Mouse (Mus musculus) right cerebral cortex, postnatal 25 days (tissue): ENCODE measurements at regions not wholly inside any gene's neighbourhood (a gene's known extent, or its start where the extent isn't known, plus 50 kb on each side); places are given as distances from the start of the nearest gene placed in this dataset.
A peak's percentile ranks its signal among the peaks of the same experiment; 100 is the strongest.

Source experiments
- DNase-seq: peaks from one replicate; pipeline ENCODE4 v3.0.0; 2022

DNA sequence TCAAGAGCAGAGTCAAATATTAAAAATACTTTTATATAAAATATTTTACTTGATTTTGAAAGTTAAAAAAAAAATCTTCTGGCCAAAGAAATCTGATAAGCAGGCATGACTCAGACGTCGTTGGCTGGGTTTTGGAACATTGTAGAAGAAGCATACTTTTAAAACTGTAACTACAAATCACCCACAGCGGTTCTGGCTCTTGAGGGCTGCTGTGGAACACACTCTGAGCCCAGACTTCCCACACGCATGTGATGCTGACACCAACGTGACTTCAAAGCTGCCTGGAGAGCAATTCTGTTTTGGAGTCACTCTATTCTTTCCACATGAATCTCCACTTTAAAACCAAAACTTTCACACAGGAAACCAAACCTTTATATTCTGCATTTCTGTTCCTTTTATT is 1649.2 kb downstream of the Efnb2 start:
- peak; percentile 11 for DNase-seq

DNA sequence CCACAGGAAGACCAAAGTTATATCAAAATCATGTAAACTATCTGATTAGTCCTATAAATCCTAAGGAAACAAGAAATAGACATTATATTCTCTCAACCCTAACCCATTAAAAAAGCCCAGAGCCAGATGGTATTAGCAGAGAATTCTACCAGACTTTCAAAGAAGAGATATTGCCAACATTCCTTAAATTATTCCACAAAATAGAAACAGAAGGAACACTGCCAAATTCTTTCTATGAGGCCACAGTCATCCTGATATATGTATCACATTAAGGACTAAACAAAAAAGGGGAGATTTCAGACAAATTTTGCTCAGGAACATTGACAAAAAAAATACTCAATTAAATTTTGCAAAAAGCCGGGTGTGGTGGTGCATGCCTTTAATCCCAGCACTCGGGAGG is 1669.5 kb downstream of the Efnb2 start:
- no peak for DNase-seq

DNA sequence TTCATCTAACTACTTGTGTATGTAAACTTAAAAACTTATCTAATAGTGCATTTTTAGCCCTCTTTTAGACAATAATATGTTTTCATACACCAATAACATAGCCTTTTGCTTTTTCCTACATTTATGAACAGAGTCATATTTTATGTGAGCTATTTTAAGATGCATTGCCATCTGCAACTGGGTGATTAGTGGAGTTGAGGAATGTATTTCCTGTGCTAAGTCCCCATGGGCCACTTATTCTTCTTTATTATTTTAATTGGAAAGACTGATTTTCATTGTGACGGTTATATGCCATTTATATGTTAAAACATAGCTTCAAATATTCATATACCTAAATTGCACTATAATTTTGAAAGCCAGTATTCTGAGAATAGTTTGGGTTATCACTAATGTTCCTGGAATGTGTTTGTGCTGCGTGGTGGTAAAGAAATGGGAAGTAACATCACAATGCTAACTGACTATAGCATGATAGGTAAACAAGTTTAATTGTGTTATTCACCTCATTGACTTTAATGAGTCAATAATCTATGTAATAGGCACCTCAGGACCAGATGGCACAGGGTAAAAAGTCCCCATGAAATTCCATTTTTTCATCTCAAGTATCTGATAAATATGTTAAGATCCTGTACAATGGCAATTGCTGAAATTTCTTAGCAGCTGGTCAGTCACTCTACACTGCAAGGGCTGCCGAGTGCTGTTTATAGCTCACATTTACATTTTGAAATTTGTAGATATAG is 1671.5 kb downstream of the Efnb2 start:
- DNase-seq: no peak

DNA sequence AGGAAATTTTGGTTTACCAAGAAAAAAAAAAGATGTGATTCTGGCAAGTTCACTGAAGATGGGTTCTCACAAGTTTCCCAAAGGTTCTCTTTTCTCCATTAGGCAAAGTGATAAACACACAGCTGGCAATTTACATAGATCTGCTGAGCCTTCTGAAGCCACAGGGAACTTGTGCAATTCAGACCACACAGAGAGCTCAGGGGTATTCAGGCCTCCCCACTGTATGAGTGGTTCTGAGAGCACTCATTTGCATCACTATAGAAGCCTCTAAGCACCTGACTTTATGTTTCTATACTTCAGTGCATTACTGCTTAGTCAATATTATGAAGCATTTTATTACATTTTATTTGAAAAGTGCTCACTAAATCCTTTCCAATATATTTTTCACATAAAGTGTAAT is 1687.1 kb downstream of the Efnb2 start:
- DNase-seq: no peak

DNA sequence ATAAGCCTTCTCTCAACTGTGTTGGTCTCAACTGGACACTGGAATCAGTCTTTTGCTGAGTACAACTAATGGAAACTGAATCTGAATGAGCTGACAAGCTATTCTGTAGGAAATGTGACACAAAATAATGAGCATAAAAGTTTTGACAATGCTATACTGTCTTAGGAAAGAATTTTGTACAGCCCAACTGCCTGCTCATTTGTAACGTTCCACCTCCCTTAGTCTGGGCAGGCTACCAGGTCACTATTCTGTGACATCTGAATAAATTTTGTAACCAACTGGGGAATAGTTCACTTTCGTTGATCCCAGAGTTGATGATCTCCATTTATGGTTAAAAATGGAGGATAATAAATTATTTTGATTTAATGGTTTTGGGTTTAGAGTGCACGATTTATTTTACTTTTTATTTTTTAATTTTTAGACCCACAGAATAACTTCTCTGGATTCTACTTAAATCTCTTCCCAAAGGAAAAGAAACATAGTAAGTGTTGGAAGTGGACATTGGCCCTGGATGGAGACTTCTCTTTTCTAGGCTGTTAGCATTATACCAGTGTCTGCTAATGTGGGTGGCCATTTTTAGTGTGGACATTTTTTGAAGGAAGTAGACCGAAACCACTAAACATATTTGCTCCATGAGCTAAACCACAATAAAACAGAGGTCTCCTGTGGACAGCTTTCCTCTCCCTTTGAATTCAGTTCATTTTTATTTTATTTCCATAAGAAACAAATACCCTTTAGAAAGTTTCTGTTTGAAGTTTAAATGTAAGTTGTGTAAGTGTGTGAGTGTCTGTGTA is 1697.8 kb downstream of the Efnb2 start:
- no peak for DNase-seq

DNA sequence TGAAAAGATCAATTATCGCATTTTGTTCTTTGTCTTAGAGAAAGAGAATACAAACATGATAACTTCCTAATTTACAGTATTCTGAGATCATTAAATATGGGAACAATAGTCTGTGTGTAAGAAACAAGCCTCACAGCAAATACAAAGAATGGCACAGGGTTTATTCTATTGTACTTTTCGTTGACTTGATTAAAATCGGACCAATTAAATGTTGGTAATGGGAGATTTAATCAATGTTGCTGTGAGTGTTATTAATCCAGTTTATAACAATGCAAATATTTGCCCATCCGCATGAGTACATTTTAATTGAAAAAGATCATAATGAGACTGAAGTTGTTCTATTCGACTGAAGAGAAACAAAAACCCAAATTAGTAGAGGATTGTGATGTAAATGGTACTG is 1703.0 kb downstream of the Efnb2 start:
- no peak for DNase-seq

DNA sequence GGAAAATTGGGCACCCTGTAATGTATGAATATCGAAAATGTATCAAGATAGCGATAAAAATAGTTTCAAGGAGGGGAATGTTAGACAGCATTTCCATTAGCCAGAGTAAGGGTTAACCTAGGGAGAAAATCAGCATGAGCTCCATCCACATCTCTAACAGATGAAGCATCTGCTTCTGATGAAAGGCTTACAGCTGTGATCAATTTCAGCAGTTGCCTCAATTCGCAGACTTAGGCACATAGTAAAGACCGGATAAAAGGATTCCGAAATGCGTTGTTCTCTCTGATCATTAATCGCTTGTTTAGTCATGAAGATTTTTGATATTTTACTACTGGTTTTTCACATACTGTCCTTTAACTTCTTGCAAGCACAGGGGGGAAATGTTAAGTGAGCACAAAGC is 1706.8 kb downstream of the Efnb2 start:
- DNase-seq: no peak

DNA sequence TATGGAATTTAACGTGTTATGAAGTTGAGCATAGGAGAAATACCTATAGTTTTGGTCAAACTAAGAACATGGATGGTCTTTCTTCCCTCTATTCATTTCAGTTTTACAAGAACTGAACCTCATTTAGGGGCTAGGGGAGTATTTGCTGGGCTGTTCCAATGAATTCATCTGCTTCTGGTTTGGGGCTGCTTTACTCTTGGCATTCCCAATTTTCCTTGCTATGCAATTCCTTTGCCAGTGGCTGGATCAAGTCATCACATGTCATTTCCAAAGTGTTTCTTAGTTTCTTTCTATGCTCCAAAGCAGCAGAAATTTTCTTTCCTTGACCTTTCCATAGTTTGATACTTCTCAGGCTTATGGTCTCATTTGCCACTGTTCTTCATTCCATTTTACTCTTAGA is 1738.6 kb downstream of the Efnb2 start:
- no peak for DNase-seq

DNA sequence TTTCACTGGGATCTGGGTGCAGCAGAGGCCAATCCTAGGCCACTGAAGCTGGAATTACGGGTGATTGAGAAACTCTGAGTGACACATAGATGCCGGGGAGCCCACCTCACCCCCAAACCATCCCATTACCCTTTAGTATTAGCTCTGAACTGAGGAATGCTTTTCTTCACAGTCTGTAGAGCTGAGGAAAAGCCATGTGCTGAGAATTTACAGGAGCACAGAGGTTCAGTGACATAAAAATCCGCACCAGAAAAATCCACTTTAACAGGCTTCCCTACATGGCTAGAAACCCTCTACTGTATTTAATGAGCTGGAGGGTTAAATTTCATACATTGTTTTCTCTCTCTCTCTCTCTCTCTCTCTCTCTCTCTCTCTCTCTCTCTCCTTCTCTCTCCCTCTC is 1753.4 kb downstream of the Efnb2 start:
- no peak for DNase-seq

DNA sequence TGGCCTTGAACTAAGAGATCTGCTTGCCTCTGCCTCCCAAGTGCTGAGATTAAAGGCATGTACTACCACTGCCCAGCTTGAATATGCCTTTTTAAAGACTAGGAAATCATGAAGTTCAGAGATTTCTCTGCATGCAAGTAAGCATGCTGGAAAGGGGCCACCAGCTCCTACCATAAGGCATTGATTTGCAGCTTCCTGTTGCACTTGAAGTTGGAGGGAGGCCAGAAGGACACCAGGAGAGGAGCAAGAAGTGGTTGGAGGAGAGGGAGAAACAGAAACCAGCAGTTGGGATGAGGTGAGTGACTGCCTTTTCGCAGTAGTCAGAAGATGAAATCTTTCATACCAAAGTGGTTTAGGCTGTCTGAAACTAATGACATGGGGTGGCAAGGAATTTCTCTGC is 1769.6 kb downstream of the Efnb2 start:
- DNase-seq: no peak

DNA sequence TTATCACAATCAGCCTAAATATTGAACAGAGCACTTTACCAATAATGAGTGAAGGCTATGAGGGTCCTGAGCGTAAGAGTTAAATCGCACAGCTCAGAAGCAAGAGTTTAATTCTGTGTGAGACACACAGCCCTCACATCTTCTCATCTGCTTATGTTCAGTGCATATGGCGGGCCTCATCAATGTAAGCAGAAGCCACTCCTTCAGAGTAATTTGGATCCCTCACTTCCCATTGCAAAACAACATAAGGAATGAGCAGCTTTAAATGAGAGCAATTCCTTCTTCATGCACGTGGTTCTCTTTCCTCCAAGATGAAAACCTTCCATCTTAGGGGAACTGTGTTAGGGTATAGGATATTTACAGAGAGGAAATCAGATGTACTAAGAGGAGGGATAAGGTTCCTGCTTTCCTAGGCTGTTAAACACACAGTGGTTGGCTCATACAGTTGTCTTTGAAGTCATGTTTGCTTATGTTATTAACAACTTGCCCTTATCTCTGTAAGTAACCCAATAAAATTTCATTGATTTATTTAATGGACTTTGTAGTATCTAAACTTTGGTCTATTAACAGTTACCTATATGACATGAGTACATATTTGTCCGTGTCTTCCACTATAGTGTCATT is 1774.2 kb downstream of the Efnb2 start:
- no peak for DNase-seq

DNA sequence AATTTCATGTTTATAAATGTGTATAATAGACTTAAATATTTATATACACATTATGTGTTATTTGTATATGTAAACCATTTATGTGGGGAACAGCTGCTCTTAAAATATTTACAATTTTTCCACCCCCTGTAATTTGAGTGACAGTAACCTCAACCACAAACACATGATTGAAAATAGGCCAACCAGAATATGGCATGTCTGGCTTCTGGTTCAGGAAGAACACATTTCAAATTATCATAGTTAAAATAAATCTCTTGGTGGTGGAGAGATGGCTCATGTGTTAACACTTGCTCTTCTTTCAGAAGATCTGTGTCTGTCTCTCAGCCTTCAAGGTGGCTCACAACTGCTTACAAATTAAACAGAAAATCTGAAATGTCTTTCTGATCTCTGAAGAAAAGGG is 1776.2 kb downstream of the Efnb2 start:
- no peak for DNase-seq

DNA sequence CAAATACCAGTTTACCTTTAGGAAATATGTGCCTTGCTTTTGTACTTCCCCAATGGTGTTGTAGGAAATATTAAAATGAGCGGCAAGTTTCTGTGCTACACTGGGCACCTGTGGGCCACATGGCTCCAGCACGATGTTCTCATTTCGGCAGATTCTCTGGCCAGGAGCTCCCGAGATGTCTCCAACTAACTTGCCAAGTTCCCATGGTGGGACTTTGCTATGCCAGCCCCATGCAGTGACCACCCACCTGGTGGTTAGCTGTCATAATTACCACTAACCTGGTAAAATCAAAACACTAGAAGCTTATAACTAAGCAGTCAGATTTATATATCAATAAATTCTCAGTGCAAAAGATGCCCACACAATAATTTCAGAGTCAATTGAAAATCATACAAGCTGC is 1777.5 kb upstream of the Slc10a2 start:
- no peak for DNase-seq
